Mouse (Mus musculus) heart, embryonic 16.5 days (tissue): Measurements from ENCODE around the gene Ndufb8. TPM values are rescaled to one million over a fixed set of nuclear protein-coding genes. Genes with fewer than 3 reads are reported as not detected.
A peak's percentile ranks its signal among the peaks of the same experiment; 100 is the strongest.

ENCODE experiments used
- ATAC-seq: fragments of 200-750 bp; cut with Nextera tagmentation; replicated peaks from 2 replicates; pipeline ENCODE4 v1.8.0; 2017; ENCODE audit warnings: moderate number of reproducible peaks; ENCODE audit not compliant: insufficient read depth, low FRiP score; ENCODE audit errors: extremely low read depth
- H3K27ac ChIP-seq: fragments of 300-500 bp; sonication (generic); 2 replicates; pipeline ENCODE4 v1.5.1; 2014; ENCODE audit warnings: mild to moderate bottlenecking, low read length, control low read depth, moderate library complexity
- H3K27me3 ChIP-seq: fragments of 300-500 bp; sonication (generic); 2 replicates; pipeline ENCODE4 v1.6.1; 2014; ENCODE audit warnings: low read length, mixed read lengths; ENCODE audit not compliant: control insufficient read depth, insufficient read depth
- H3K36me3 ChIP-seq: fragments of 300-500 bp; sonication (generic); 2 replicates; pipeline ENCODE4 v1.6.1; 2014; ENCODE audit not compliant: control insufficient read depth, insufficient read depth
- H3K4me1 ChIP-seq: fragments of 300-500 bp; sonication (generic); 2 replicates; pipeline ENCODE4 v1.6.1; 2014; ENCODE audit warnings: low read length, mixed read lengths; ENCODE audit not compliant: control insufficient read depth, insufficient read depth
- H3K4me2 ChIP-seq: fragments of 300-500 bp; sonication (generic); 2 replicates; pipeline ENCODE4 v1.6.1; 2014; ENCODE audit warnings: low read depth, mild to moderate bottlenecking, control low read depth, low read length
- H3K4me3 ChIP-seq: fragments of 300-500 bp; sonication (generic); 2 replicates; pipeline ENCODE4 v1.5.1; 2014; ENCODE audit warnings: mild to moderate bottlenecking, control low read depth, low read length
- H3K9ac ChIP-seq: fragments of 300-500 bp; sonication (generic); 2 replicates; pipeline ENCODE4 v1.6.1; 2014; ENCODE audit warnings: low read length, control low read depth
- H3K9me3 ChIP-seq: fragments of 300-500 bp; sonication (generic); replicated peaks from 2 replicates; pipeline ENCODE4 v1.6.1; 2016; ENCODE audit warnings: low read length; ENCODE audit not compliant: control insufficient read depth
- WGBS: fragments of 180-500 bp; shearing (Covaris S2); extraction: QIAGEN DNeasy Blood & Tissue Kit; methylation state at CpG from one replicate; pipeline ENCODE4 v1.1.7; 2014; 5-methylcytosine and 5-hydroxymethylcytosine counted together
- polyA plus RNA-seq: library from polyadenylated mRNA; unstranded; fragments of >200 nt; fragmentation: Nextera tagmentation; extraction: Ambion mirVana; gene quantifications from 2 replicates; pipeline ENCODE4 v1.2.1, GENCODE M21; 2015

Gene Ndufb8
- polyA plus RNA-seq, 1 experiment from 2014 or later, result 1,261 TPM

- no peak overlapping the region for H3K4me3 ChIP-seq
- H3K27ac ChIP-seq, result no peak overlapping the region
- peaks cover 39% of the 10 kb centered on the region for H3K27me3 ChIP-seq
- H3K4me2 ChIP-seq, result no peak overlapping the region
- 41% methylated on average over 14 of the region's 14 CpGs for WGBS
- ATAC-seq, result no peak
- H3K4me1 ChIP-seq, result peaks cover 11% of the 10 kb centered on the region; the same call in 1 of the 2 replicates
- no peaks in the 10 kb centered on the region for H3K9me3 ChIP-seq
- H3K36me3 ChIP-seq, result no peaks in the 10 kb centered on the region
- no peak overlapping the region for H3K9ac ChIP-seq
Observed at GRCm38 (mm10) chr19:44514521-44515451, 40.5 kb downstream of the Ndufb8 start.

DNA sequence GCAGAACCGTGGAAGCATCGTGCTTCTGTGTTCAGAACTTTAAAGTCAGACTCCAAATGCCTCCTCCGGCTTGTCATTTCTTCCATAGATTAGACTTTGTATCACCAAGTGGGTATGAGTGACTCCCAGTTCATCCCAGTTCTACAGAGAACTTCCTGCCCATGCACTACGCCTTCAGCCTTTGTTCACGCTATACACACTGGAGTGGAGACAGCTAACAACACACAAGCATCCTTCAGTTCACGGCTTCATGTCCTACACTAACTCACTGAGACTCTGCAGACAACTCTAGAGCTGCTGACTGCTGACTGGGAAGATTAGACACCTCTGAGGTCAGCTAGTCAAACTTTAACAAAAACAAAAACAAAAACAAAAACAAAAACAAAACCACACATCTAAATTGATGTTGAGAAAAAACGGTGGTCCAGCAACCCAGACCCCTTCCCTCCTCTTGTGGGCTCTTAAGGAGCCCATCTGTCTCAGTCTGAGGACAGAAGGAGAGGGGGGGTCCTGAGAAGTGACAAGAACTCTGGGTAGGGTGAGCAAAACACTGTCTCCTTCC is 41.2 kb downstream of the Ndufb8 start:
- Histone ChIP-seq H3K9ac (no peak overlapping the region), H3K4me3 (no peak overlapping the region), H3K27ac (no peak overlapping the region), H3K4me1 (peaks cover 11% of the 10 kb centered on the region; the same call in 1 of the 2 replicates), H3K36me3 (no peaks in the 10 kb centered on the region), H3K4me2 (no peak overlapping the region), H3K9me3 (no peaks in the 10 kb centered on the region), H3K27me3 (peaks cover 42% of the 10 kb centered on the region)
- ATAC-seq, result no peak
- WGBS, result 26% methylated on average over 7 of the region's 7 CpGs

- no peak overlapping the region for H3K4me2 ChIP-seq
- H3K4me1 ChIP-seq, result peaks cover 11% of the 10 kb centered on the region; the same call in 1 of the 2 replicates
- no peaks in the 10 kb centered on the region for H3K36me3 ChIP-seq
- no peak overlapping the region for H3K27ac ChIP-seq
- ATAC-seq, result no peak
- H3K4me3 ChIP-seq, result no peak overlapping the region
- peaks cover 47% of the 10 kb centered on the region for H3K27me3 ChIP-seq
- no peaks in the 10 kb centered on the region for H3K9me3 ChIP-seq
- 36% methylated on average over 11 of the region's 11 CpGs for WGBS
- H3K9ac ChIP-seq, result no peak overlapping the region
Observed at GRCm38 (mm10) chr19:44513054-44513833, 42.0 kb downstream of the Ndufb8 start.

DNA sequence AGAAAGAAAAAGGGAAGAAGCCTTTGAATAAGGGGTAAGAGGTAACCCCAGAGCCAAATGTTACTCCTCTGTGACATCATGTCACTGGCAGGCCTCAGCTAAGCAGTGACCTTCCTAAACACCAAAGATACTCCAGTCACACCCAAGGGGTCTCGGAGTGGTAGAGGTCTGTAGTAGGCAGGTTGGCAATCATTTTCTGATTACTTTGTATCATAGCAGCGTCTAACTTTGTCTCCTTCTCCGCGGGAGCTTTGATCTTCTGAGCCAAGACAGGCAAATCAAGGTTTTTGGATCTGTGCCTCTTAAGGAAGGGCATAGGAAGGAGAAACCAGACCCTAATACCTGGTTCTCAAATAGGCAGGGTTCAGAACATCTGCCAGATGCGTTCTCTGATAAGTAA is 42.6 kb downstream of the Ndufb8 start:
- ATAC-seq, result no peak
- H3K9ac ChIP-seq, result no peak overlapping the region
- H3K4me2 ChIP-seq, result no peak overlapping the region
- no peak overlapping the region for H3K27ac ChIP-seq
- H3K9me3 ChIP-seq, result no peaks in the 10 kb centered on the region
- no peaks in the 10 kb centered on the region for H3K36me3 ChIP-seq
- H3K4me1 ChIP-seq, result peaks cover 11% of the 10 kb centered on the region; the same call in 1 of the 2 replicates
- WGBS, result 42% methylated on average over 5 of the region's 5 CpGs
- no peak overlapping the region for H3K4me3 ChIP-seq
- peaks cover 47% of the 10 kb centered on the region for H3K27me3 ChIP-seq

- WGBS, result 1% methylated on average over 66 of the region's 66 CpGs
- peak; percentile 43 for ATAC-seq
- Histone ChIP-seq H3K4me2 (peak overlapping the region; percentile 94), H3K9me3 (no peaks in the 10 kb centered on the region), H3K27me3 (peaks cover 50% of the 10 kb centered on the region), H3K27ac (no peak overlapping the region), H3K9ac (peak overlapping the region; percentile 66), H3K36me3 (no peaks in the 10 kb centered on the region), H3K4me3 (peak overlapping the region; percentile 62), H3K4me1 (peaks cover 11% of the 10 kb centered on the region; the same call in 1 of the 2 replicates)
Observed at GRCm38 (mm10) chr19:44511451-44512231, 43.6 kb downstream of the Ndufb8 start.

- no peak overlapping the region for H3K9ac ChIP-seq
- no peak overlapping the region for H3K27ac ChIP-seq
- peaks cover 50% of the 10 kb centered on the region for H3K27me3 ChIP-seq
- no peak for ATAC-seq
- H3K4me1 ChIP-seq, result peaks cover 11% of the 10 kb centered on the region; the same call in 1 of the 2 replicates
- peak overlapping the region; percentile 94; the same call in 1 of the 2 replicates for H3K4me2 ChIP-seq
- H3K9me3 ChIP-seq, result no peaks in the 10 kb centered on the region
- H3K36me3 ChIP-seq, result no peaks in the 10 kb centered on the region
- WGBS, result 6% methylated on average over 12 of the region's 12 CpGs
- H3K4me3 ChIP-seq, result peak overlapping the region; percentile 62
Observed at GRCm38 (mm10) chr19:44510534-44511175, 44.6 kb downstream of the Ndufb8 start.

GRCm38 (mm10) chr19:44502741-44503140 is 52.5 kb downstream of the Ndufb8 start:
- no peak overlapping the region for H3K4me3 ChIP-seq
- H3K4me2 ChIP-seq, result no peak overlapping the region
- H3K36me3 ChIP-seq, result no peaks in the 10 kb centered on the region
- no peaks in the 10 kb centered on the region for H3K9me3 ChIP-seq
- no peak overlapping the region for H3K27ac ChIP-seq
- H3K4me1 ChIP-seq, result no peaks in the 10 kb centered on the region
- no peak for ATAC-seq
- H3K9ac ChIP-seq, result no peak overlapping the region
- 49% methylated on average over 4 of the region's 4 CpGs for WGBS
- H3K27me3 ChIP-seq, result peaks cover 7% of the 10 kb centered on the region; the same call in 1 of the 2 replicates

GRCm38 (mm10) chr19:44501925-44502324 is 53.3 kb downstream of the Ndufb8 start:
- no peaks in the 10 kb centered on the region for H3K9me3 ChIP-seq
- no peak overlapping the region for H3K4me3 ChIP-seq
- H3K27me3 ChIP-seq, result peaks cover 4% of the 10 kb centered on the region; the same call in 1 of the 2 replicates
- H3K27ac ChIP-seq, result no peak overlapping the region
- H3K9ac ChIP-seq, result no peak overlapping the region
- no peak overlapping the region for H3K4me2 ChIP-seq
- 78% methylated on average over 6 of the region's 6 CpGs for WGBS
- no peak for ATAC-seq
- H3K36me3 ChIP-seq, result no peaks in the 10 kb centered on the region
- H3K4me1 ChIP-seq, result no peaks in the 10 kb centered on the region
